Mouse (Mus musculus) C2C12 (cell line): ENCODE results near the gene Spata3. TPM values are rescaled to one million over a fixed set of nuclear protein-coding genes. Genes with fewer than 3 reads are reported as not detected.
"Not testable (repeated sequence)": the region's sequence is repeated elsewhere in the genome, so short reads cannot be mapped to it uniquely, and the experiment has no call there.

Experiments
- H3K27me3 ChIP-seq: one replicate; pipeline ENCODE4 v1.6.1; 2011; ENCODE audit not compliant: control insufficient read depth, insufficient read depth, insufficient read length
- H3K36me3 ChIP-seq: one replicate; pipeline ENCODE4 v1.6.1; 2011; ENCODE audit not compliant: control insufficient read depth, insufficient read depth
- H3K4me3 ChIP-seq: one replicate; pipeline ENCODE4 v1.5.1; 2011; ENCODE audit warnings: mild to moderate bottlenecking, control low read depth; ENCODE audit not compliant: poor library complexity, insufficient read depth, severe bottlenecking
- H3K79me2 ChIP-seq: one replicate; pipeline ENCODE4 v1.6.1; 2011; ENCODE audit not compliant: control insufficient read depth, insufficient read depth
- H3K79me3 ChIP-seq: one replicate; pipeline ENCODE4 v1.6.1; 2011; ENCODE audit warnings: low read depth, control low read depth
- H3ac ChIP-seq: one replicate; pipeline ENCODE3; 2011; ENCODE audit warnings: low read depth; ENCODE audit not compliant: control insufficient read depth, insufficient read length
- CEBPB ChIP-seq: IDR thresholded peaks from one replicate; pipeline ENCODE4 v1.6.1; 2011; ENCODE audit warnings: low read depth, mild to moderate bottlenecking, control low read depth, moderate library complexity
- CTCF ChIP-seq: IDR thresholded peaks from one replicate; pipeline ENCODE4 v1.5.1; 2011; ENCODE audit not compliant: control insufficient read depth, insufficient read depth, insufficient read length
- FOSL1 ChIP-seq: IDR thresholded peaks from one replicate; pipeline ENCODE4 v1.8.0; 2011; ENCODE audit warnings: mild to moderate bottlenecking, low read length; ENCODE audit not compliant: poor library complexity, insufficient read depth, severe bottlenecking
- MAX ChIP-seq: IDR thresholded peaks from one replicate; pipeline ENCODE4 v1.6.1; 2011; ENCODE audit warnings: mild to moderate bottlenecking, control low read depth
- MYOD1 ChIP-seq: IDR thresholded peaks from one replicate; pipeline ENCODE4 v1.6.1; 2011; ENCODE audit warnings: low read depth; ENCODE audit not compliant: control insufficient read depth, insufficient read length
- MYOG ChIP-seq: IDR thresholded peaks from one replicate; pipeline ENCODE4 v1.6.1; 2011; ENCODE audit not compliant: control insufficient read depth, insufficient read length; ENCODE audit errors: extremely low read depth
- USF1 ChIP-seq: IDR thresholded peaks from one replicate; pipeline ENCODE4 v1.6.1; 2011; ENCODE audit warnings: low read depth, mild to moderate bottlenecking, control low read depth, moderate library complexity
- polyA plus RNA-seq: library from polyadenylated mRNA; unstranded; fragments of >200 nt; fragmentation: generic; extraction: Trizol; gene quantifications from one replicate; pipeline ENCODE4 v1.2.1, GENCODE M21; 2012; ENCODE audit warnings: missing spikeins

Spata3 gene
- polyA plus RNA-seq, 1 experiment, result not detected

DNA sequence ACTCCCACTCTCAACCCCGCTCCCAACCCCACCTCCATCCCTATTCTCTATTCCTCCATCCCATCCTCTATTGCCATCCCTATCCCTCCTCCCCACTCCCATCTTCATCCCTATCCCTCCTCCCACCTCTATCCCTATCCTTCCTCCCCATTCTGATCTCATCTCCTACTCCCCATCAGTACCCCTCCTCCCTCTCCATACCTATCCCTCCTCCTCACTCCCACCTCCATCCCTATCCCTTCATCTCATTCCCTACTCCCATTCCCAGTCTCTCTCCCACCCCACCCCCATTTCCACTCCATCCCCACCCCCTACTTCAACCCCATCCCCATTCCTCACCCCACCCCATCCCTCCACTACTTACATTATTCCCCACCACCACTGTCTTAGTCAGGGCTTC lies 19.4 kb upstream of the Spata3 start:
- TF ChIP-seq CTCF, result no peak
- no peak for TF ChIP-seq MYOD1
- TF ChIP-seq FOSL1, result no peak
- no peak for TF ChIP-seq MYOG
- TF ChIP-seq MAX, result no peak
- no peak for TF ChIP-seq USF1
- TF ChIP-seq CEBPB, result no peak
- Histone ChIP-seq H3ac (no peak overlapping the region), H3K79me2 (no peaks in the 10 kb centered on the region), H3K36me3 (no peaks in the 10 kb centered on the region), H3K79me3 (no peaks in the 10 kb centered on the region), H3K4me3 (no peak overlapping the region), H3K27me3 (peaks cover 21% of the 10 kb centered on the region)

DNA sequence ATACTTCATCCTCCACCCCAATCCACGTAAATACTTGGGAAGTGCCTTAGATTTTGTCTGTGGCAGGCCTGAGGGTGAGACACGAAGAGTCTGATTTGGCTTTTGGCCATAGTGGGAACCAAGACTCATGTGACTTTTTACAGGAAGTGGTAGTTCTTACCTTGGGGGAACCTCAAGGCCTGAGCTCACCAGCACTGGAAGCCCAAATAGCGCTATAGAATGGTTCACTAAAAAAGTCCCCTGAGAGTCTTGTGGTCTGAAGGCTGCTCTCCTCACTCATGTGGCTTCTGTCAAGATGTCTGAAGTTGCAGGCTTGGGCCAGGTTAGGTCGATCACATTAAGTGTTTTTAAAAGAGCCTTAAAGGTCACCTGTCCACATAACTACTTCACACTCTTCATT lies 18.6 kb upstream of the Spata3 start:
- TF ChIP-seq USF1, result no peak
- no peak for TF ChIP-seq FOSL1
- no peak for TF ChIP-seq MYOD1
- no peak for TF ChIP-seq MAX
- TF ChIP-seq MYOG, result no peak
- no peak for TF ChIP-seq CTCF
- TF ChIP-seq CEBPB, result no peak
- Histone ChIP-seq H3K79me3 (no peaks in the 10 kb centered on the region), H3K4me3 (no peak overlapping the region), H3ac (no peak overlapping the region), H3K36me3 (no peaks in the 10 kb centered on the region), H3K27me3 (peaks cover 25% of the 10 kb centered on the region), H3K79me2 (no peaks in the 10 kb centered on the region)

DNA sequence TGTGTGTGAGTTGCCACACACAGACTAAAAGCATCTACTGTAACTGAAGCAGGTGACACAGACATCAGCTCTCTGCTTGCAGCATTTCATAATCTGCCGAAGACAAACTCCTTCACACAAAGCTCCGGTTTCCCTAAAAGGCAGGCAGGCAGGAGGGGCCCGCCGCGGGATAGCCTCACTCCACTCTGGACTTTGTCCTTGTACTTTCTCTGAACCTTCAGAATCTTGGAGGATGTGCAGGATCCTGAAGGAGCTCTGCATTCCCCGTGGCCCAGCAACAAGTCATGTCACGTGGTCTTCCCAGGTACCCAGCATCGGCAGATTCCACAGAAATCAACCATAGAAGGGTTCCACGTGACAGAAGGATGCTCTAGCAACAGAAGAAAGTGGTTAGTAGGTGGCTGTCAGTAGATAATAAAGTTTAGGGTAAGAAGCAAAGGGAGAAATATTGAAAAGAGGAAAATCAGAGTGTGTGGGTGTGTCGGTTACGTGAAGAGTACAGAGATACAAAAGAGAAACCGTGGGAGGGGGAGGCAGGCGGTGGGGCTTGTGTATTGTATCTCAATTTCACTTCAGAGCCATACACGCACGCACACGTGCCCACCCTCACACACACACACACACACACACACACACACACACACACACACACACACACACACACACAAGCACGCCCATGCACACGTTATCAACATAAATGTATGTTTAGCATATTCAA lies 16.6 kb upstream of the Spata3 start:
- no peak for TF ChIP-seq FOSL1
- TF ChIP-seq MAX, result no peak
- no peak for TF ChIP-seq CEBPB
- TF ChIP-seq USF1, result no peak
- no peak for TF ChIP-seq MYOD1
- TF ChIP-seq CTCF, result no peak
- TF ChIP-seq MYOG, result no peak

DNA sequence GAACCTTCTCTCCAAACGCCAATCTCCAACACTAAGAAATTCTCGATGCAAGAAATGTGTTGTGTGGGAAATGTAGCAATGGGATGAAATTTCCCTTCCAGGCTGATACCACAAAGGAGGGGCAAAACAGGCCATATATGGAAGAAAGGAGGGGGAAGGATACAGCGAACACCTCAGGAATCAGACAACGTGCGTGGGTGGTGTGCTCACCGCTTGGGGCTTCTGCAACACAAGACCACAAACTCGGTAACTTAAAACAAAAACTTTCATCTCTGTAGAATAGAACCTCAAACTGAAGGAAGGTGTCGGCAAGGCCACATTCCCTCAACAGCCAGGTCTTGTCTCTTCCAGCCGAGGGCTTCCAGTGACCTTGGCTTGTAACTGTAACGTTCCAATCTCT lies 11.1 kb upstream of the Spata3 start:
- Histone ChIP-seq H3K27me3 (peaks cover 14% of the 10 kb centered on the region), H3K36me3 (no peaks in the 10 kb centered on the region), H3K79me2 (no peaks in the 10 kb centered on the region), H3K4me3 (no peak overlapping the region), H3ac (no peak overlapping the region), H3K79me3 (no peaks in the 10 kb centered on the region)
- TF ChIP-seq USF1, result no peak
- TF ChIP-seq MAX, result no peak
- TF ChIP-seq CEBPB, result no peak
- TF ChIP-seq MYOG, result no peak
- TF ChIP-seq FOSL1, result no peak
- no peak for TF ChIP-seq MYOD1
- no peak for TF ChIP-seq CTCF

More for the DNA sequence above, 16.6 kb upstream of the Spata3 start:
- Histone ChIP-seq H3K4me3 (no peak overlapping the region), H3K79me3 (no peaks in the 10 kb centered on the region), H3K27me3 (peaks cover 25% of the 10 kb centered on the region), H3K36me3 (no peaks in the 10 kb centered on the region), H3ac (no peak overlapping the region), H3K79me2 (no peaks in the 10 kb centered on the region)

DNA sequence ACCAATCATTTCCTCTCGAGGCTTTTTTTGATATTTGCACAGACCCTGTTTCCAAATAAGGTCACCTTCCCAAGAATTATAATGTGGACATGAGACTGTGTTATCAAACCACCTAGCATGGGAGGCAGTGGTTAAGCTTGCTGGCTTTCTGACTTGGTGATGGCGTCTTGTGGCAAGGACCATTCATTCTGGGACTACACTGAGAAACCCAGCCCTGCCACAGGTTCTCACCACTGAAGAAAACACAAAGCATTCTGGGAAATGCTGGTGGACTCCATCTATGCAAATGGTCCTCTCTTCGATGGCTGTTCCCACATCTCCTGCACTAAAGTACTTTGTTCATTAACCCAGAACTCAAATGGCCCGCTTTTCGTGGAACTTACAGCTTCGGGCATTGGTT lies 10.6 kb upstream of the Spata3 start:
- Histone ChIP-seq H3K27me3 (peaks cover 9% of the 10 kb centered on the region), H3ac (no peak overlapping the region), H3K4me3 (no peak overlapping the region), H3K79me3 (no peaks in the 10 kb centered on the region), H3K36me3 (no peaks in the 10 kb centered on the region), H3K79me2 (no peaks in the 10 kb centered on the region)
- TF ChIP-seq CTCF (no peak), USF1 (no peak)

DNA sequence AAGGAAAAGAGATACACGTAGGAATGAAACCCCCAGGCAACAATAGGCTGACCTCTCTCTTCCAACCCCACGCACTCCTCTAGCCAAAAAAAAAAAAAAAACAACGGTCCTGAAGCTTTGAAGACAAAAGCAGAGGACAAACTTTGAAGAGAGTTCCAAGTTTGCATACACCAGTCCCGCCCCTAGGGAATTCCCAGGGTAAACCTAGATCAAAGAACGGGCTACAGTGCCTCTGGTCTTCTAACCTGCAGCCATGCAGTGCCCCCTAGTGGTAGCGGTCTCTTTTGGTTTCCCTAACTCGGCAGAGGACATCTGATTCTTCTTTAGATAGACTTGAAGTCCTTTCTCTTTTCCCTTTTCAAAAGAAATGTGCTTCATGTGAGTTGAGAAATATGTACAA lies 8.8 kb upstream of the Spata3 start:
- Histone ChIP-seq H3K79me2 (no peaks in the 10 kb centered on the region), H3ac (no peak overlapping the region), H3K27me3 (no peaks in the 10 kb centered on the region), H3K4me3 (no peak overlapping the region), H3K79me3 (no peaks in the 10 kb centered on the region), H3K36me3 (no peaks in the 10 kb centered on the region)
- peak; percentile 49 for TF ChIP-seq CTCF
- TF ChIP-seq MAX, result no peak

DNA sequence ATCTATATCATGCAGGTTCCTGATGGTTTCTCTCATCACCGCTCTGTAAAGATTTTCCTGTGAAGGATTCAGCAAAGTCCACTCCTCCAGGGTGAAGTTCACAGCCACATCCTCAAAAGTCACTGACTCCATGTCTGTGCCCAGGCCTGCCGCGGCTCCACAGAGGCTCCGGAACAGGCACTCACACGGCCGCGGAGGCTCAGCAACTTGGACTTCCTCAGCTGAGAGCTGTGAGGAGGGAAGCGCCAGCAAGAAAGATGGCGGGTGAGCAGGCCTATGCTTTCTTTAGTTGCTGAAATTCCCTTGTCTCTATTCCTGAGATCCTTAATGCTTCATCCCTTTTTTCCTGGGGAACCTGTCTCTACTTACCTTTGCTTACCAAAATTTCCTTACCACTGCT lies 858 bp upstream of the Spata3 start:
- H3ac ChIP-seq, H3K36me3 ChIP-seq, H3K79me3 ChIP-seq, H3K4me3 ChIP-seq, H3K79me2 ChIP-seq: not testable (repeated sequence)
- H3K27me3 ChIP-seq, result peaks cover 25% of the 10 kb centered on the region
